8 mouse cellular contexts compared by ENCODE assay signal in genomic region chr5:123049271-123049670, GRCm38 (mm10). TPM values are rescaled to one million over a fixed set of nuclear protein-coding genes. Genes with fewer than 3 reads are reported as not detected.
DNase-seq lines count a peak whose midpoint lies in the region; ATAC-seq and TF ChIP-seq lines count a peak whose summit lies in the region.

No protein-coding gene starts in this region.

- peak overlapping the region; percentile 49 for H3K9ac ChIP-seq in liver, embryonic 12.5 days
- H3K9ac ChIP-seq in midbrain, embryonic 16.5 days (ENCODE audit: low read depth, low read length) = no peak overlapping the region; the same call in 1 of the 2 replicates

- H3K27ac ChIP-seq in layer of hippocampus, adult 2 months = no peak overlapping the region
- H3K27ac ChIP-seq in liver, embryonic 12.5 days = no peak overlapping the region; the same call in 1 of the 2 replicates
- H3K27ac ChIP-seq in midbrain, embryonic 16.5 days (ENCODE audit: low read length) = no peak overlapping the region

- H3K4me1 ChIP-seq in liver, embryonic 12.5 days = peaks cover 11% of the 10 kb centered on the region
- H3K4me1 ChIP-seq in midbrain, embryonic 16.5 days (ENCODE audit: control insufficient read depth, insufficient read depth, low read length) = peaks cover 3% of the 10 kb centered on the region; the same call in 1 of the 2 replicates

- H3K9me3 ChIP-seq in liver, embryonic 12.5 days (replicated peaks) = 0 out of 2 replicates have a peak, but pooled peaks cover 3% of the 10 kb centered on the region
- H3K9me3 ChIP-seq in midbrain, embryonic 16.5 days (replicated peaks; ENCODE audit: control insufficient read depth, low read length, poor library complexity, severe bottlenecking) = no peaks in the 10 kb centered on the region

- no peak overlapping the region for H3K4me3 ChIP-seq in layer of hippocampus, adult 2 months
- peak overlapping the region; percentile 27 for H3K4me3 ChIP-seq in liver, embryonic 12.5 days
- no peak overlapping the region for H3K4me3 ChIP-seq in midbrain, embryonic 16.5 days (ENCODE audit: low read depth, low read length)

- WGBS in liver, embryonic 12.5 days (ENCODE audit: insufficient replicate concordance) = 3% methylated on average over 12 of the region's 12 CpGs
- WGBS in midbrain, embryonic 16.5 days = 1% methylated on average over 12 of the region's 12 CpGs

- intact Hi-C loops in heart, postnatal 10 days (cut with DNase I) = loop anchor here (2.0 kb wide), 1 partner anchor 124 kb away; no protein-coding TSS in a partner anchor

- H3K36me3 ChIP-seq in liver, embryonic 12.5 days = no peaks in the 10 kb centered on the region
- H3K36me3 ChIP-seq in midbrain, embryonic 16.5 days (ENCODE audit: control insufficient read depth, insufficient read depth, low read length) = no peaks in the 10 kb centered on the region

- no peak for DNase-seq in layer of hippocampus, adult 2 months (ENCODE audit: low spot score in 2 of 2)
- no peak for DNase-seq in layer of hippocampus, postnatal 25 days (ENCODE audit: extremely low spot score in 1 of 2, low spot score in 1 of 2)
- peak; percentile 50 to 64 for DNase-seq in heart, postnatal 10 days
- no peak for DNase-seq in gastrocnemius, postnatal 25 days
- DNase-seq in urinary bladder, adult 18-20 months (ENCODE audit: low spot score in 2 of 2) = no peak

- peak; percentile 88 for ATAC-seq in common myeloid progenitor, adult 5-6 weeks (replicated peaks; ENCODE audit: low read depth, poor library complexity, severe bottlenecking)
- peak; percentile 43; the same call in 1 of the 2 replicates for ATAC-seq in liver, embryonic 12.5 days
- no peak for ATAC-seq in midbrain, embryonic 16.5 days

- peak overlapping the region; percentile 60 for H3K4me2 ChIP-seq in liver, embryonic 12.5 days
- H3K4me2 ChIP-seq in midbrain, embryonic 16.5 days (ENCODE audit: low read length) = peak overlapping the region; percentile 17

- H3K27me3 ChIP-seq in liver, embryonic 12.5 days (replicated peaks) = no peaks in the 10 kb centered on the region
- H3K27me3 ChIP-seq in midbrain, embryonic 16.5 days (ENCODE audit: control insufficient read depth, insufficient read depth, low read depth, low read length) = no peaks in the 10 kb centered on the region

- peak; percentile 68 for TF ChIP-seq CTCF in layer of hippocampus, adult 2 months (conservative IDR thresholded peaks at IDR 0.05)

RNA-seq across cellular contexts. Expression of gene Morn3, which starts 2.5 kb away (rescaled TPM):
- not detected for total RNA-seq in layer of hippocampus, adult 2 months (2021)
- 1 to 10 TPM in 1 of 2 experiments, not detected in 1; 1.5 TPM for total RNA-seq in layer of hippocampus, postnatal 25 days (2021)
- total RNA-seq in common myeloid progenitor, adult 5-6 weeks (2017) = not detected in 2 replicates
- total RNA-seq in heart, postnatal 10 days (2021) = not detected
- not detected in 2 replicates for polyA plus RNA-seq in liver, embryonic 12.5 days (2016; fragmentation: Nextera tagmentation; extraction: Ambion mirVana)
- polyA plus RNA-seq in midbrain, embryonic 16.5 days (2015; fragmentation: Nextera tagmentation; extraction: Ambion mirVana) = 0.62 and 1.7 TPM in 2 replicates
- not detected for total RNA-seq in gastrocnemius, postnatal 25 days (2021)

RNA-seq across cellular contexts. Expression of gene Tmem120b, which starts 18.9 kb away (rescaled TPM):
- total RNA-seq in layer of hippocampus, adult 2 months (2021) = 10 to 100 TPM; 17.8 to 19.6 TPM
- total RNA-seq in layer of hippocampus, postnatal 25 days (2021) = 10 to 100 TPM; 13.8 to 18.4 TPM
- 4.8 and 4.9 TPM in 2 replicates for total RNA-seq in common myeloid progenitor, adult 5-6 weeks (2017)
- total RNA-seq in heart, postnatal 10 days (2021) = 10 to 100 TPM; 11.1 to 11.7 TPM
- 28.2 and 30.3 TPM in 2 replicates for polyA plus RNA-seq in liver, embryonic 12.5 days (2016; fragmentation: Nextera tagmentation; extraction: Ambion mirVana)
- 16.9 and 18.7 TPM in 2 replicates for polyA plus RNA-seq in midbrain, embryonic 16.5 days (2015; fragmentation: Nextera tagmentation; extraction: Ambion mirVana)
- 10 to 100 TPM; 14.1 to 15.3 TPM for total RNA-seq in gastrocnemius, postnatal 25 days (2021)

RNA-seq across cellular contexts. Expression of gene Orai1, which starts 34.4 kb away (rescaled TPM):
- 10 to 100 TPM; 11.0 to 13.5 TPM for total RNA-seq in layer of hippocampus, adult 2 months (2021)
- 10 to 100 TPM; 11.0 to 11.7 TPM for total RNA-seq in layer of hippocampus, postnatal 25 days (2021)
- 10.6 and 13.0 TPM in 2 replicates for total RNA-seq in common myeloid progenitor, adult 5-6 weeks (2017)
- 10 to 100 TPM; 18.7 to 20.2 TPM for total RNA-seq in heart, postnatal 10 days (2021)
- polyA plus RNA-seq in liver, embryonic 12.5 days (2016; fragmentation: Nextera tagmentation; extraction: Ambion mirVana) = 11.6 and 11.9 TPM in 2 replicates
- 9.3 and 10.7 TPM in 2 replicates for polyA plus RNA-seq in midbrain, embryonic 16.5 days (2015; fragmentation: Nextera tagmentation; extraction: Ambion mirVana)
- 10 to 100 TPM; 31.5 to 36.3 TPM for total RNA-seq in gastrocnemius, postnatal 25 days (2021)

RNA-seq across cellular contexts. Expression of gene Kdm2b, which starts 59.6 kb away (rescaled TPM):
- 10 to 100 TPM; 35.0 to 36.7 TPM for total RNA-seq in layer of hippocampus, adult 2 months (2021)
- total RNA-seq in layer of hippocampus, postnatal 25 days (2021) = 10 to 100 TPM; 36.9 to 38.4 TPM
- 60.6 and 72.8 TPM in 2 replicates for total RNA-seq in common myeloid progenitor, adult 5-6 weeks (2017)
- total RNA-seq in heart, postnatal 10 days (2021) = 10 to 100 TPM; 23.1 to 23.3 TPM
- polyA plus RNA-seq in liver, embryonic 12.5 days (2016; fragmentation: Nextera tagmentation; extraction: Ambion mirVana) = 28.9 and 30.6 TPM in 2 replicates
- 117 and 123 TPM in 2 replicates for polyA plus RNA-seq in midbrain, embryonic 16.5 days (2015; fragmentation: Nextera tagmentation; extraction: Ambion mirVana)
- total RNA-seq in gastrocnemius, postnatal 25 days (2021) = 10 to 100 TPM; 12.8 to 14.3 TPM

Comparison
In these comparisons a context has a peak if more than half of its experiments do, and no peak if none do; other contexts are left out.
1. DNase-seq: peak in heart, postnatal 10 days (2 of 2); none in layer of hippocampus, adult 2 months (0 of 2), layer of hippocampus, postnatal 25 days (0 of 2), gastrocnemius, postnatal 25 days (single experiment) and urinary bladder, adult 18-20 months (0 of 2).